Mouse (Mus musculus) small intestine, adult 2 months (tissue): ENCODE measurements around the gene Ankle2.

Source experiments
- CTCF ChIP-seq: fragments of 200-500 bp; IDR thresholded peaks from 2 replicates; pipeline ENCODE4 v1.5.1; 2012; ENCODE audit warnings: low read depth, mild to moderate bottlenecking, control low read depth, inconsistent platforms, low read length, moderate library complexity, mixed read lengths; ENCODE audit not compliant: insufficient replicate concordance, insufficient read length; ENCODE audit errors: extremely low read depth
- POLR2A ChIP-seq: fragments of 200-500 bp; IDR thresholded peaks from 2 replicates; pipeline ENCODE4 v1.6.1; 2012; ENCODE audit warnings: low read depth, mild to moderate bottlenecking, control low read depth, inconsistent platforms, low read length, moderate library complexity

DNA sequence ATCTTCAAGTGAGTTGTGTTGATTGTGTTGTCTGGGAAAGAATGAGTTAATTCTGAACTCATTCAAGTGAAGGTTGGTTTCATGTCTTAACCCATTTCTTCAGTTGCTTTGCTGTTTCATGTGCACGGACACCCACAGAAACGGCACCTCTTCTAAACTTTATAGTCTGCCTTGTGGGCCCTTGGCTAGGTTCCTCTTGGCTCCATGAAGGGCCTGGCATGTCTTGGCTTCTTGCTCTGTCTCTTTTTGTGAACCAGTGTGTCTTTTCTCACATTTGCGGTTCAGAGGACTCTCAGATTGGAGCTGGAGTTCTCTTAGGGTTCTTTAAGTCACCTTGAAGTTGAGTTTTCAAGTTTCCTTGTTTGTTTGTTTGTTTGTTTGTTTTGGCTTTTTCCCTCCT, 5.7 kb upstream of the Ankle2 start:
- TF ChIP-seq POLR2A (no peak), CTCF (no peak)
